Mouse (Mus musculus) heart, embryonic 12.5 days (tissue): ENCODE data around the gene Ostf1. TPM values are rescaled to one million over a fixed set of nuclear protein-coding genes. Genes with fewer than 3 reads are reported as not detected.

Experiments
- ATAC-seq: fragments of 200-750 bp; cut with Nextera tagmentation; 2 replicates; pipeline ENCODE4 v1.8.0; 2017; ENCODE audit warnings: moderate TSS enrichment, moderate library complexity; ENCODE audit not compliant: insufficient number of reproducible peaks, low FRiP score
- H3K27ac ChIP-seq: fragments of 300-500 bp; sonication (generic); 2 replicates; pipeline ENCODE4 v1.5.1; 2016; ENCODE audit warnings: mild to moderate bottlenecking, moderate library complexity; ENCODE audit not compliant: poor library complexity, severe bottlenecking
- H3K27me3 ChIP-seq: fragments of 300-500 bp; sonication (generic); replicated peaks from 2 replicates; pipeline ENCODE4 v1.6.1; 2016; ENCODE audit warnings: mild to moderate bottlenecking, moderate library complexity
- H3K36me3 ChIP-seq: fragments of 300-500 bp; sonication (generic); 2 replicates; pipeline ENCODE4 v1.6.1; 2016; ENCODE audit warnings: mild to moderate bottlenecking, moderate library complexity
- H3K4me1 ChIP-seq: fragments of 300-500 bp; sonication (generic); replicated peaks from 2 replicates; pipeline ENCODE4 v1.6.1; 2016; ENCODE audit warnings: mild to moderate bottlenecking
- H3K4me2 ChIP-seq: fragments of 300-500 bp; sonication (generic); 2 replicates; pipeline ENCODE4 v1.6.1; 2016; ENCODE audit warnings: mild to moderate bottlenecking, moderate library complexity
- H3K4me3 ChIP-seq: fragments of 300-500 bp; sonication (generic); 2 replicates; pipeline ENCODE4 v1.5.1; 2016; ENCODE audit warnings: mild to moderate bottlenecking
- H3K9ac ChIP-seq: fragments of 300-500 bp; sonication (generic); 2 replicates; pipeline ENCODE4 v1.6.1; 2016; ENCODE audit warnings: mild to moderate bottlenecking, moderate library complexity
- H3K9me3 ChIP-seq: fragments of 300-500 bp; sonication (generic); replicated peaks from 2 replicates; pipeline ENCODE4 v1.6.1; 2016; ENCODE audit warnings: mild to moderate bottlenecking, moderate library complexity
- WGBS: fragments of 180-500 bp; shearing (Covaris S2); methylation state at CpG from one replicate; pipeline ENCODE4 v1.1.7; 2016; 5-methylcytosine and 5-hydroxymethylcytosine counted together
- polyA plus RNA-seq: library from polyadenylated mRNA; unstranded; fragments of >200 nt; fragmentation: Nextera tagmentation; extraction: Ambion mirVana; gene quantifications from 2 replicates; pipeline ENCODE4 v1.2.1, GENCODE M21; 2016

Gene Ostf1
- polyA plus RNA-seq: 59.5 and 60.4 TPM in 2 replicates

DNA sequence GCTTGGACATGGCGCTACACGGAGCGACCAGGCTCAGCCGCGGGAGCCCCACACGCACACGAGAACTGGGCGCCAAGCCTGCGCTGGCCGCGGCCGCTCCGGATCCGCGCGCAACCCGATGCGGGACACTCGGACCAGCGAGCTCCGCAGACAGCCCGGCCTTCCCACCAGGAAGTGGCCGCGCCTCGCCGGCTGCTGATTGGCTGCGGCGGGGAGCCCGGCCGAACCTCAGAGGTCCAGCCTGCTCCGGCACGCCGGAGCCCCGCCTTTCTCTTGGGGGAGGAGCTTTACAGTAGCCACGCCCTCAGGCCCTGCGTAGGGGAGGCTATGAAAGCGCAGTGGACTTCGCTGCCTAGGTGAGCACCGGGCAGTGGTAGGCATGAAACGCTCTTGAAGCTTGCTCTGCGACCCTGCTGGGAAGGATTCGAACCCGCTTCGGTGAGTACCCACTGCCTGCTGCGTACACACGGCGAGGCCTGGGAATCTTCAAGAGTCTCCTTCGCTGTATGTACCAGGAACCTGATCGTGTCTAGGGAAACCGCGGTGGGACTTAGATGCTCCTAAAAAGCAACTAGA is at the start of gene Ostf1, which contains the start of gene Nmrk1:
Gene Ostf1 (minus strand): TSS at position 180 of the 576 bp plus-strand sequence.
Gene Nmrk1 (plus strand): TSS at position 307 of the 576 bp plus-strand sequence.
- peak; percentile 99 for ATAC-seq
- H3K9me3 ChIP-seq: no peaks in the 10 kb centered on the region

DNA sequence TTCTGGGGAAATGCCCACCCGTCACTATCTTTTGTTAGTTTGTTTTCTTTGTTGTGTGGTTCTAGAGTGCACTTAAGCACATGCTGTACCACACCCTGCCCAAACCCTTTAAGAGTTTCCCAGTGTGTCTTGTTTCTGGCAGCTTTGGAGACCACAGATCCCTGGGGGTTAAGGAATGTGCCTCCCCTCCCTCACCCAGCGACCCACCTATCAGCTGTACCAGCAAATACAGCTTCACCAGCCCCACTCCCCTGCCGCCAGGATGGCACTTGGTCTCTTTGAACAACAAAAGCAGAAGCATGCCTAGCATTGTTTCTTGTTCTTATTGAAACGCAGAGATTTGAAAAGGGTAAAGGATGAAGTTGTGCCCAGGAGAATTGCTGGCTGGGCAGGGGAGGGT is 41.5 kb upstream of the Ostf1 start:
- ATAC-seq: no peak
- 22% methylated on average over 4 of the region's 4 CpGs for WGBS
- H3K4me3 ChIP-seq: 0 out of 2 replicates have a peak overlapping the region, but pooled peaks have one; percentile 71
- no peak overlapping the region for H3K9ac ChIP-seq
- no peak overlapping the region for H3K27ac ChIP-seq
- H3K4me1 ChIP-seq: peaks cover 32% of the 10 kb centered on the region
- H3K27me3 ChIP-seq: no peaks in the 10 kb centered on the region
- H3K9me3 ChIP-seq: no peaks in the 10 kb centered on the region
- peak overlapping the region; percentile 82 for H3K4me2 ChIP-seq
- H3K36me3 ChIP-seq: no peaks in the 10 kb centered on the region

More for the DNA sequence above, at the start of gene Ostf1, which contains the start of gene Nmrk1:
- Histone ChIP-seq H3K36me3 (0 out of 2 replicates have a peak, but pooled peaks cover 3% of the 10 kb centered on the region), H3K4me1 (peaks cover 10% of the 10 kb centered on the region), H3K9ac (peak within 1 kb of the TSS; percentile 83), H3K27me3 (no peaks in the 10 kb centered on the region), H3K4me3 (peak within 1 kb of the TSS; percentile 75), H3K27ac (peak within 1 kb of the TSS; percentile 76), H3K4me2 (peak within 1 kb of the TSS; percentile 70)
- WGBS: under 1% methylated on average over 51 of the region's 51 CpGs

DNA sequence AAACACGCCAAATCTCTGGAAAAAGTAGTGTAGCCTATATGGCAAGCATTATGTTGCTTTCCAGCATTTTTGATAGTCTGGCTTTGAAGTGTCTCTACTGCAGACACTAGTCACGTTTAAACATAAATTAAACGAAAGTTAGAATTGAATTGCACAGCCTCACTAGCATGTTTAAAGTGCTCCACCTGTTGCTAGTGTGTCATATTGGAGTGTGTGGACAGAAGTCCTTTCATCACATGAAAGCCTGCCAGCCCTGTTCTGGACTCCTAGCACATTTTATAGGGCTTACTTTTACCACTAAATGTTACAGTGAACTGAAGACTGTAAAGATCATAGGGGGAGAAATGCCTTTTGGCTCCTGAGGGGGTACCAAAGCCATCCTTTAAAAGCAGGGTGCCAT is 40.9 kb upstream of the Ostf1 start:
- Histone ChIP-seq H3K9me3 (no peaks in the 10 kb centered on the region), H3K4me3 (peak overlapping the region; percentile 71), H3K27me3 (no peaks in the 10 kb centered on the region), H3K9ac (no peak overlapping the region), H3K36me3 (no peaks in the 10 kb centered on the region), H3K4me2 (peak overlapping the region; percentile 82), H3K4me1 (peaks cover 32% of the 10 kb centered on the region), H3K27ac (no peak overlapping the region)
- 51% methylated on average over 3 of the region's 3 CpGs for WGBS
- ATAC-seq: no peak

DNA sequence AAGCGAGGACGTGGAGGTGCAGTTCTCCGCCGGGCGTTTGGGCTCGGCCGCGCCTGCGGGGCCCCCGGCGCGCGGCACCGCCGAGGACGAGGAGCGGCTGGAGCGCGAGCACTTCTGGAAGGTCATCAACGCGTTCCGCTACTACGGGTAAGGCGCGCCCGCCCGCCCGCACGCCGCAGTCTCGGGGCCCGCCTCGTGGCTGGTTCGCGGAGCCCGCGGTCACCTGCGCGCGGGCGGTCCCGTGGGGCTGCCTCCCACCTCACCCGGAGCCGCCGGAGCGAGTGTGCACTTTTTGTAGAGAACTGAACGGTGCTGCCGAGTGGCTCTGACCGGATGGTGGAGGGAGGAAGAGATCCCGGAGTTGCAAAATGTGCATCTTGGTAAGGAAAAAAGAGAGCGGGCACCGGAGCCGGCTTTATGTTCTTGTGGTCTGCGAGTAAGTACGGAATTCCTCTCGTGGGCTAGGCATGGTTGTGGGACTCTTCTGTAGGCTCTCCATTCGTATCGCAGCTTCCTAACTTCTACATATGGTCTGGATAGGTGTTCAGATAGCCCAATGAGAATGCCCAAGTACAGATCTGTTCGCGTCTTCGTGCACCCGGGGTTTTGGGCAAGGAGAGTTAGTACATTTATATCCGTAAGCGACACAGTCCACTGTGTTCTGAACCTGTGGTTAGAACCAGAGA is 39.6 kb upstream of the Ostf1 start:
- under 1% methylated on average over 64 of the region's 64 CpGs for WGBS
- Histone ChIP-seq H3K4me3 (peak overlapping the region; percentile 71), H3K27me3 (no peaks in the 10 kb centered on the region), H3K4me2 (peak overlapping the region; percentile 82), H3K36me3 (no peaks in the 10 kb centered on the region), H3K4me1 (peaks cover 29% of the 10 kb centered on the region), H3K9me3 (no peaks in the 10 kb centered on the region), H3K9ac (peak overlapping the region; percentile 93), H3K27ac (peak overlapping the region; percentile 84)
- ATAC-seq: peak; percentile 69

DNA sequence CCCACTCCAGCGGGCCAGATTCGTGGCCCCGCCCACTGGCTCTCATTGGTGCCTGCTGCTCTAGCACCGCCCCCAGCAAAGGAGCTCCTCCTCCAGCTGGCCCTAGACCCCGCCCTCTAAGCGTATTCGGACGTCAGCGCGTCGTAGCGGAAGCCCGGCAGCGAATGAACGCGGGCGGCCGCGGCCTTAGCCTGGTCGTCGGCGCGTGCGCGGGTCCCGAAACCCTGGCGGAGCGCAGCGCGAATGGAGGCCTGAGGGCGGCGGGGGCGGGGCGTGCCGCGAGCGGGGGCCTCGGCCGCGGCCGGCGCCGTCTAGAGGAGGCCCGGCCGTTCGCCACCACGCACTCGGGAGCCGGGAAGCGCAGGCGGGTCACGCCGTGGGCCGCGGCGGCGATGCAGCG is 39.0 kb upstream of the Ostf1 start, which contains the start of gene Carnmt1:
Gene Carnmt1 (plus strand): TSS at position 157 of the 400 bp plus-strand sequence.
- no peaks in the 10 kb centered on the region for H3K27me3 ChIP-seq
- H3K4me1 ChIP-seq: peaks cover 27% of the 10 kb centered on the region
- peak within 1 kb of the TSS; percentile 93 for H3K9ac ChIP-seq
- under 1% methylated on average over 49 of the region's 58 CpGs for WGBS
- H3K9me3 ChIP-seq: no peaks in the 10 kb centered on the region
- peak; percentile 99 for ATAC-seq
- H3K4me3 ChIP-seq: peak within 1 kb of the TSS; percentile 71
- H3K36me3 ChIP-seq: no peaks in the 10 kb centered on the region
- peak within 1 kb of the TSS; percentile 84 for H3K27ac ChIP-seq
- H3K4me2 ChIP-seq: peak within 1 kb of the TSS; percentile 82

DNA sequence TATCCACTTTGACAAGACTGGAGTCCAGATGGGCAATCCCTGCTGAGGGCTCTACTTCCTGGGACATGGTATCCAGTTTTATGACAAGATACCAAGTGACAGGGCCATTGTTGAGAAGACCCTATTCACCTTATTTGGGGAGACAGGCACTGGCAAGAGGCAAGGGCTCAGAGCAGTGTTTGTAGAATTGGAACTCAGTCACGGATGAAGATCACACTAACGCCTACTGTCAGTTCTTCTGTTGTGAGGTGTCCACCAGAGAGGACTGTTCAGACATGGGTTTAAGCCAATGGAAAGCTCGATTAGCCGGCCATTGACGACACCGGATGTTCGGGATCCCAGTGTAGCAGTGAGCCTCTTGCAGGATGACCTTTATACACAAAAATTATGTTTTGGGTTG is 37.9 kb upstream of the Ostf1 start:
- Histone ChIP-seq H3K4me1 (peaks cover 24% of the 10 kb centered on the region), H3K9me3 (no peaks in the 10 kb centered on the region), H3K9ac (no peak overlapping the region), H3K27me3 (no peaks in the 10 kb centered on the region), H3K4me2 (no peak overlapping the region), H3K27ac (no peak overlapping the region), H3K36me3 (no peaks in the 10 kb centered on the region), H3K4me3 (no peak overlapping the region)
- 94% methylated on average over 7 of the region's 7 CpGs for WGBS
- no peak for ATAC-seq

DNA sequence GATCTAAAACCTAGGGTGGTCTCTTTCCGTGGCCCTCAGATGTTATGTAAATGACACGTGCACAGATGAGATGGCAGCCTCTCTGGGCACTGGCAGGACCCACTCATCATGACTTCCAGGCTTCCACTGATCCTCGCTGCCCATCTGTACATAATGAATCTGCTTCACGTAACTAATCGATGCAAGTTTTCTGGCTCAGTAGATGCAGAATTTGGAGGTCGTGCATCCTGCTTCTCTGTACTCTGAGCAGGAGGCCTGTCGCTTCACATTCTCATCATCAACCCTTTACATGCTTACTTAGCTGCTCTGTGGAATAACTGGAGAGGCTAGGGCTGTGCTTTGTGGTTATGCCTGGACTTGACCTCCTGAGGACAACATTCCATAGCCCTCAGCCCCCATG is 35.3 kb upstream of the Ostf1 start:
- H3K9ac ChIP-seq: no peak overlapping the region
- ATAC-seq: no peak
- H3K4me1 ChIP-seq: peaks cover 8% of the 10 kb centered on the region; the same call in 1 of the 2 replicates
- H3K4me2 ChIP-seq: no peak overlapping the region
- H3K9me3 ChIP-seq: no peaks in the 10 kb centered on the region
- H3K36me3 ChIP-seq: no peaks in the 10 kb centered on the region
- WGBS: 80% methylated on average over 7 of the region's 7 CpGs
- H3K4me3 ChIP-seq: no peak overlapping the region
- H3K27ac ChIP-seq: no peak overlapping the region
- no peaks in the 10 kb centered on the region for H3K27me3 ChIP-seq

DNA sequence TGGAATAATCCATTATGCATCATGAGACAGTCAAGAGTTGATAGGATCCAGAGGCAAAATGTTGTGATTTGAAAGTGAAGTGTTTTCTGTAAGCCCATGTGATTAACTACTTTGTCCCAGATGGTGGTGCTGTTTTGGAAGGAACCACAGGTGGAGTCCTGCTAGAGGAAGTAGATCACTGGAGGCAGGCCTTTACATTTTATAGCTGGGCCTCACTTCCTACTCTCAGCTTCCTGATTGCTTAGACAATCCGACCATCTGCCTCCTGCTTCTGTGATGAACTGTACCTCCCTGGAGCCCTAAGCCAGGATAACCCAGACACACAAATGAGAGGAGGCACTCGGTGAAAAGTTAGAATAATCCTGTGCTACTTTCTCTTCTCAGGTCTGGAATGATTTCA is 32.3 kb upstream of the Ostf1 start:
- Histone ChIP-seq H3K4me3 (no peak overlapping the region), H3K27ac (no peak overlapping the region), H3K9ac (no peak overlapping the region), H3K4me1 (no peaks in the 10 kb centered on the region), H3K27me3 (no peaks in the 10 kb centered on the region), H3K4me2 (no peak overlapping the region), H3K9me3 (no peaks in the 10 kb centered on the region), H3K36me3 (no peaks in the 10 kb centered on the region)
- ATAC-seq: no peak
- 51% methylated on average over 2 of the region's 2 CpGs for WGBS

DNA sequence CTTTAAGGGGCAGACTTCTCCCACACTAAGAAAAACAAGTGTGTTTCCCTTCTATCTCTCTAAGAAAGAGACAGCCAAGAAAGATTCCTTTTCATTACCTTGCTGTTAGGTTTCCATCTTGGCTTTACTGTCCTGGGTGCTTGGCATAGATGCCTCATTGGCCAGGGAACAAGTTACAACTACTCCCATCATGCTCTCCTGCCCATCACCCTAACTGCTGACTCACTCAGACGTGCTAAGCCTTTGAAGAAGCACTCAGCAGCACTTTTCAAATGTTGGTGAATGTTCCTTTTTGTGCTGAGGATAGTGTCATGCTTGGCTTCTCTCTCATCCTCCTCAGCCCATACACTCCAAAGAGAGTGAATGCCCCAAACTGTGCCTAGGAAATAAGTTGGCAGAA is 30.1 kb upstream of the Ostf1 start:
- no peak overlapping the region for H3K9ac ChIP-seq
- H3K27me3 ChIP-seq: no peaks in the 10 kb centered on the region
- H3K4me2 ChIP-seq: no peak overlapping the region
- no peak overlapping the region for H3K4me3 ChIP-seq
- no peak for ATAC-seq
- H3K36me3 ChIP-seq: no peaks in the 10 kb centered on the region
- no peaks in the 10 kb centered on the region for H3K4me1 ChIP-seq
- WGBS: 39% methylated on average over 1 of the region's 1 CpGs
- no peak overlapping the region for H3K27ac ChIP-seq
- H3K9me3 ChIP-seq: no peaks in the 10 kb centered on the region

DNA sequence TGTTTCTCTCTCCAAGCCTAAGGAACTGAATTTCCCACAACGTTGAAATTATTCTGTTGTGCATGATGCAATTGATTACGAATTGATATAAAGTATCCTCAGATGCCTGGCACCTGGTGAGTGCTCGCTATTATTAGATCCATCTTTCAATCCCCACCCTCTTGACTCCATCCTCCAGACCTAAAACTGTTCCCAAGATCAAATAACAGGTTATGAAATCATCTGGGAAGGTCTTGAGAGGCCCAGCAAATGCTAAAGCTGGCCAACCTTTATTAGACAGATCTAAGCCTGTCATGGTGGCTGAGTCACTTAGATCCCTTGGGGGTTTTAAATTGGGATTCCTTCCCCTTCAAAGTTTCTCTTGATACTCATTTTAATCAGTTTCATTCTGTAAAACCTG is 28.8 kb upstream of the Ostf1 start:
- Histone ChIP-seq H3K9me3 (no peaks in the 10 kb centered on the region), H3K36me3 (no peaks in the 10 kb centered on the region), H3K27me3 (no peaks in the 10 kb centered on the region), H3K4me2 (no peak overlapping the region), H3K27ac (no peak overlapping the region), H3K9ac (no peak overlapping the region), H3K4me3 (no peak overlapping the region), H3K4me1 (peaks cover under 1% of the 10 kb centered on the region)
- 80% methylated on average over 3 of the region's 3 CpGs for WGBS
- ATAC-seq: no peak

DNA sequence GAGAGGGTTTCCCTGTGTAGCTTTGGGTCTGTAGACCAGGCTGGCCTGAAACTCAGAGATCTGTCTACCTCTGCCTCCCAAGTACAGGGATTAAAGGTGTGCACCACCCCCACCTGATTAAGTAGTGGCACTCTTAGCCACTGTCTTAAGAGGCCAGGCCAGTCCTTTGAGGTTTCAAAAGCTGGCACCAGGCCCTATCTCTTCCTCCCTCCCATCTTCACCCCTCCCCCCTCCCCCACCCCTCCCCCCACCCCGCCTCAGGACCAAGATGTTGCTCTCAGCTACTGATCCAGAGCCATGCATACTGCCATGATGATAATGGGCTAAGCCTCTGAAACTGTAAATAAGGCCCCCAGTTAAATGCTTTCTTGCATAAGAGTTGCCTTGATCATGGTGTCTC is 27.7 kb upstream of the Ostf1 start:
- Histone ChIP-seq H3K4me3 (no peak overlapping the region), H3K4me1 (peaks cover 12% of the 10 kb centered on the region), H3K36me3 (no peaks in the 10 kb centered on the region), H3K27me3 (no peaks in the 10 kb centered on the region), H3K9me3 (no peaks in the 10 kb centered on the region), H3K4me2 (no peak overlapping the region), H3K27ac (no peak overlapping the region), H3K9ac (no peak overlapping the region)
- ATAC-seq: no peak
- no CpG with 5 or more reads among the region's 1 CpGs for WGBS
